Mouse (Mus musculus) monocyte, adult 2 months (primary cell): ENCODE results near the gene Prrg4.
"Not testable (repeated sequence)": the region's sequence is repeated elsewhere in the genome, so short reads cannot be mapped to it uniquely, and the experiment has no call there.

Experiments used
- DNase-seq, 2 experiments: peaks; one replicate each; pipeline ENCODE4 v3.0.0; 2022; ENCODE audit warnings: low spot score in 2 of 2, low read depth in 1 of 2

The Prrg4 gene

DNA sequence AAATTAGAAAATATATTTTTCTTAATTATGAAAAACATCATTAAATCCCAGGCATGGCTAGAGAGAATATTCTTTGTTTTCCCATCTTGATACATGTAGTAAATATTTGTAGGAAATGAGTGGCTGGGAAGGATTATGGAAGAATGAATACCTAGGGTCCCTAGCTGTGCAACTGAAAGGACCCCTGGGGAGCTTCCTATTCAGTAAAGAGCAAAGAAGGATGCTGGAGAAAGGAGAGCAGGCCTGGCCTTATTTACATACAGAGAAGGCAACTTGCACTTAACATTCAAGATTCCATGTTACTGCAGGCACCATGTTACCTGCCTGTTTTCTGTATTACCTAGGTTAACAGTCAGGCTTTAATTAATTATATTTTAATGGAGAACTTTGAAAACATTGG is 7.1 kb downstream of the Prrg4 start:
- no peak for DNase-seq

DNA sequence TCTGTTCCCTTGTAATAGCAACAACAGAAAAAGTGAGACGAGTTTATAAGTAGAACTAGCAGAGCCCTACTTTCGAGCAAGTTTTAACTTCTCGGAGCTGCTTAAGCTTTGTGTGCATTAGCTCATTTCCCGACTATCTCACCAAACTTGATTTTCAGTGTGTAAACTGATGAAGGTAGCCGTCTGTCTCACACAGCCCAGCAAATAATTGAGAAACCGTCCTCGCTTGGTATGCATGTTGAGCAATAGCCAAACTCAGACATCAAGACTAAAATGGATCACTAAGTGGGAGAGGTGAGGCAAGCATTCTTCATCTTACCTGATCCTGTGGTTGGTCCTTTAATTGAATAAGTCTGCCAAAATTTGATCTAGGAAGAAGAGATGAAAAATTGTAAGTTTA is 7.9 kb downstream of the Prrg4 start:
- DNase-seq: no peak

DNA sequence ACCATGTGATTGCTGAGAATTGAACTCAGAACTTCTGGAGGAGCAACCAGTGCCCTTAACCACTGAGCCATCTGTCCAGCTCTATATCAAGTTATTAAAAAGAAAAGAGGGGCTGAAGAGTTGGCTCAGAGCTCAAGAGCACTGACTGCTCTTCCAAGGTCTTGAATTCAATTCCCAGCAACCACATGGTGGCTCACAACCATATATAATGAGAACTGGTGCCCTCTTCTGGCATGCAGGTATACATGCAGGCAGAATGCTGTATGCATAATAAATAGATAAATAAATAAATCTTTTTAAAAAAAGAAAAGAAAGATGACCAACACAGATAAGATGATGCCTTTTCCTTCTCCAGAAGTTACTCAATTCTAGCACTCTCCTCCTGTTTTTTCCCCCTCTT is 8.7 kb downstream of the Prrg4 start:
- no peak for DNase-seq

DNA sequence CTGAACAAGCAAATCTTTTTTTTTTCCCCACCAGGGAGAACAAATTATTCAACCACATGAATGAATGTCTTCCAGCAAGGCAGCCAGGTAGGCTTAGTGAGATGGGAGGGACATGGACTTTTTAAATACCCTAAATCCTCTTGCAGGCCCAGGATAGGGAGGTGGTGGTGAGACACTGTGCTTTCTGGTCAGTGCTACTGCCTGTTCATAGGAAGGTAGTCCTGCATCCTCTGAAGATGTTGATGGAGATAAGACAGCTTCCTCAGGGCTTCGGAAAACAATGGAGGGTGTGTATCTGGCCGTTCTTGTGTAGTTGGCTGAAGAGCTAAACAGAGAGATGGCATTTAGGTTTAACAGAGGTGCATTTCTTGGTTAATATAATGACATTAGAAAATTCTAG is 17.2 kb downstream of the Prrg4 start:
- no peak for DNase-seq

DNA sequence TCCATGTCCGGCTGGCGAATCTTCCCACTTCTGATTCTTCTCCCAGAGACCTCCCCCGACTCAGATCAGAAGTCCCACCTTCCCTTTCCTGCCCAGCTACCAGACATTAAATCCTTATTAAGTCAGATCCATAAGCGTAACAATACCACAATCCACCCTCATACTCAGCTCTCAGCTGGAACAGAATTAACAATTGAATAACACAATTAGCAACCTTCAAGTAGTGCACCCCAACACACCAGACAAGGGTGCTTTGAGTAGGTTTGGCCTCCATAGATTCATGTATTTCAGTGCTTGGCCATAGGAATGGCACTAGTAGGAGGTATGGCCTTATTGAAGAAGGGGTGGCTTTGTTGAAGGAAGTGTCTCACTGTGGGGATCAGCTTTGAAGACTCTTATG is 23.5 kb downstream of the Prrg4 start:
- DNase-seq: no peak

DNA sequence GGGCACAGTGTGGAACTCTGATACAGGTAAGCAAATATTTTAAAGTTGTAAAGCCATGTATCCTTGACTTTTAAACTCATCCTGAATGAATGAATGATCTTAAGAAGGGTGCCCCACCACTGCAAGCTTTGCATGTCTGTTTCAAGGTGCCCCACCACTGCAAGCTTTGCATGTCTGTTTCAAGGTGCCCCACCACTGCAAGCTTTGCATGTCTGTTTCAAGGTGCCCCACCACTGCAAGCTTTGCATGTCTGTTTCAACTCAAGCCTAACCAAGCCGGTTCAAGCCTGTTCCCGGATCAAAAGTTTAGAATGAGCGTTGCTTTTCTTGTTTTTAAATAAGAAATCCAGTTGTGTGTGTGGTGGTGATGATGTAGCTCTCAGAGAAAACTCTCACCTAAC is 30.9 kb downstream of the Prrg4 start:
- DNase-seq: not testable (repeated sequence)

DNA sequence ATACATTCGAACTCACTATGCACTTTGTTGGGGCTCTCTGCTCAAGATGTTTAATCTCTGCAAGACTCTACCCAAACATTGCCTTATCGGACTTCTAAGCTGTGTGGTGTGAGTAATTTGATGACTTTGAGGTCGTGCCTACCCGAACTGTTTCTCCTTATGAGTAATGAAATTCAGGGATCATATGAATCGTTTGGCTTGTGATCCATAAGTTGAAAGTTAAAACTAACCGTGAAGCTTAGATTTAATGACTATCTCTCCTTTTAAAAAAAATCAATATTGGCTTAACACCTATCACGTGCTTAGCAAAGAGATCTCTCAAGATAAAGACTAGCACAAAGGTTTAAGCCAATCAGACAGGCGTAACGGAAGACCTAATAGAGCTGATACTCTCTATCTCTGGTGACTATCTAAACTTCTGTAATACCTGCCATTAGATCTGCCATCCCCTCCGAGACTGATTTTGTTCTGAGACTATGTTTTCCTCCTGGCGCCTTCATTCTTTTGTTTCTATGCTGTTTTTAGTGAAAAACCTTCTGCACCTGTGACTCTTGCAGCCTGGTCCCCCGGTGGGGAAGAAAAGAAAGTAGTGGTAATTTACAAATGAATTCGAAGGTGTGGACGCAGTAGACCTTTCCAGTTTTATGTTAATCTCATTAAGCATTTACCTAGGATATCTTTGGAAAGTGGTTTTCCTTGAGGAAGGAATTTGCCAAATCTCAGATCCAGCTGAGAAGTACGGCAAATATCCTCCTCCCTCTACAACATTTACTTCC is 31.9 kb downstream of the Prrg4 start:
- DNase-seq: no peak

DNA sequence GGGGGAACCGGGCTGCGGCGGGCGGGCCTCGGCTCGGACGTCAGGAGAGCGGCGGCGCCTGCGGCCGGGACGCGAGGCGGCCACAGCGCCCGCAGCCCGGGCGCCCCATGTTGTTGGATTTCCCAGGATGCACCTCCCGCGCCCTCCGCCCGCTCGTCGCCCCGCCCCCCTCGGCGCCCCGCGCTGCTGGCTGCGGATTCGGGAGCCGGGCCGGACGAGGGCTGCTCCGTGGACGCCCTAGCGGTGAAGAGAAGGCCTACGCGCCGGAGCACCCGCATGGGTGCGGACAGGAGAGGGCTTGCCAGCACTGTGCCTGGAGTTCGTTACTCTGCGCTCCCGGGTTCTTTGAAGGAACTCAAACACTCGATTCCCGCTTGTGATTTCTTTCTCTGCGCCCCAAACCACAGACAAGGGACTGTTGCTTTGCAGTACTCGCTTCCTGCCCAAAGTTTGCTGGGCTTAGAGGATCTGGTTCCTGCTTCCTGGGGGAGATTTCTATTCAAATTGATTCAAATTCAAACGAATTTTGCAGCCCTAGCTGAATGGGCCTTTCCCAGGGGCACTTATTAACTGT is 32.7 kb downstream of the Prrg4 start:
- DNase-seq: peak; percentile 62 to 69

DNA sequence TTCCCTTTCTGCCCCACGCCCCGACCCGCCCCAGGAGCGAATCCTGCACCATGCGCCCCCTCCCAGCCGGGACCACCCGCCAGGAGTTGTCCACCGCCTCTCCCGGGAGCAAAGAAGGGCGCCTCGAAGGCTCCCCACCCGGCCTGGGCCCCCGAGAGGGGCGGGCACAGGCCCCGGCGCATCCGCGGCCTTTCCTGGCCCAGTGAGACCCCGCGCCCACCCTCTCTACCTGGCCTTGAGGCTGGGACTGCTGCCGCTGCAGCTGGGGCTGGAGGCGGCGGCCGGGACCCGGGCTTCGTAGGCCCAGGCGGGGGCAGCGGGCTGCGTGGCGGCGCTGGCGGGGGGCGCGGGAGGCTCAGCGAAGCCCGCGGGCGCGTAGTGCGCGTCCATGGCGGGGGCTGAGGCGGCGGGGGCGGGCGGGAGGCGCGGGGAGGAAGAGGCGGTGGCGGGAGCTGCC is 33.3 kb downstream of the Prrg4 start, which contains the start of gene Qser1:
TSS of gene Qser1 (minus strand) at position 390 of the 457 bp plus-strand sequence.
- DNase-seq: no peak

DNA sequence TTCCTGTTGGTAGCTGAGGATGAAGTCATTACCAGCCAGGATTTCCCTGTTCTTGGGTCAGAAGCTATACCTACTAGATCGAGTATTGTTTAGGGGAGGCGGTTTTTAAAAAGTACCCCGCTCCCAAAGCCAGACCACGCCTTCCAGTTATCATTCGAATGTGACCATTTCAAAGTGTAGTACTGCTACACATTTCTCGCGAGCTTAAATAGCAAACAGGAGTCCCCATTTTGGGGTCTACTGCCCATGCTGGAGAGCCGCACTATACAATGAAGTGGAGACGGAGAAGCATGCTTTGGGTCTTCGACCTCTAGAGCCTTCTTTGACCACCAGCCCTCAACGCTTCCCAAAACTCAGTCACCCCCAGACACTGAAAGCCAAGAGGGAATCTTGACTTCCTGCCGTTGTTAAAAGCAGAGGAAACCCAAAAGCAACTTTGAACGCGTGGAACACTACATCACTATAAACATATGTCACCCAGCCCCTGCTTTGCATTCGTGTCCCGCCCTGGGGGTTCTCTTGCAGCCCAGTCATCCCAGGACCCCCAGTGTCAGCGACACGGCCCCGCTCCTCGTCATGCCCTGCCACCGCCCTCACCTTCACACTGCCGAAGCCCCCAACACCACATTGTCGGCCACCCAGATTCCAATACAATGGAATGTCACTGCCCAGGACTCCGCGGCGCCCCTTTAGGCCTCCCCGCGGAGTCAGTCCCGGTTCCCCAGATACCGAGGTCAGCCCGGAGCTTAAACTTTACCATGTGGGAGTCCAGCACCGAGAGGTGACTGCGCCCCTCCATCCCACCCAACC is 33.9 kb downstream of the Prrg4 start:
- peak in 1 of 2 experiments; percentile 1 for DNase-seq

DNA sequence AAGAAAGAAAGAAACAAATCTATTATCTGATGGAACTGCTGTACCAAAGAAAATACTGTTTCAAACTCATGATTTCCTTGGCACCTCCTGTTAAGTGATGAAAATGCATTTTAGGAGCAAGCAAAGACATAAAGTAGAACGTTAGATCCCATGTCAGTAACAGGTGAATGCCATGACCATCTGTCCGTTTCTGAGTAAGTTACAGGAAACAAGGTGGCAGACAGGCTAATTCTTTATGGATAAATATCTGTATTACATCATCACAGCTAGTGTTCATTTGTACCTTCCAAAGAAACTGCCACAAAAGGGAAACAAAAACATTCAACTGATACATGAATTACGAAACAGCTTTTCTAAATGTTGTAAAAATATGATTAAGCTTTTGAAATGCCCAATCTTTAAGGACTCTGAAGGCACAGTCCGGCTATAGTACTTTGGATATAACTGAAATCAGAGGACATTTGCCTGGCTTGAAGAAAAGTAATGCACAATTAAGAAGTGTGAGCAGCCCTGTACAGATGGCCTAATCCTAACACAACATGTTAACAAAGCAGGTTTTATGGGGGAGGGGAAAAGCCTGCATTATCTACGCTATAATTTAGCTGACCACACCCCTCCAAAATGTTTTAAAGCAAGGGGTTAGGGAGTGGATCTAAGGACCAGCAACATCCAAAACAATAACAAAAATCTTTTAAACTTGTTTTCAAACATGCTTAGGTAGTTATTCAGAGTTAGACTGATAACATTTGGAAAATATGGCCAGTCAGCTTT is 35.3 kb downstream of the Prrg4 start:
- DNase-seq: no peak

DNA sequence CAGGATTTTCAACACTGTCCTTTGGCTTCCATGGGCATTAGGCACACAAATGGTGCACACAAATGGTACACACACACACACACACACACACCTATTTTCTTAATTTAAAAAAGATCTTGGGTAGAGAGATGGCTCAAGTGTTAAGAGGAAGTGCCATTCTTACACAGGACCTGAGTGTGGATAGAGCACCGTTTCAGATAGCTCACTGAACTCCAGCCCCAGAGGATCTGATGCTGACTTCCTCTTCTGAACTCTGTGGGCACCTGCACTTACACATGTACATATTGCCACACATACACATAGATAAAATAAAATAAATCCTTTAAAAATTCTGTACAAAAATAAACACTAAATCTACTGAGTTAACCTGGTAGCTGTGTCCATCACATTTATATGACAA is 44.2 kb downstream of the Prrg4 start:
- no peak for DNase-seq
